Mouse (Mus musculus): ENCODE results near the gene Plekhf1. TPM values are rescaled to one million over a fixed set of nuclear protein-coding genes. Genes with fewer than 3 reads are reported as not detected.

The Plekhf1 gene
- total RNA-seq, 2 experiments from 2014 or later: 4.2 to 6.1 TPM

DNA sequence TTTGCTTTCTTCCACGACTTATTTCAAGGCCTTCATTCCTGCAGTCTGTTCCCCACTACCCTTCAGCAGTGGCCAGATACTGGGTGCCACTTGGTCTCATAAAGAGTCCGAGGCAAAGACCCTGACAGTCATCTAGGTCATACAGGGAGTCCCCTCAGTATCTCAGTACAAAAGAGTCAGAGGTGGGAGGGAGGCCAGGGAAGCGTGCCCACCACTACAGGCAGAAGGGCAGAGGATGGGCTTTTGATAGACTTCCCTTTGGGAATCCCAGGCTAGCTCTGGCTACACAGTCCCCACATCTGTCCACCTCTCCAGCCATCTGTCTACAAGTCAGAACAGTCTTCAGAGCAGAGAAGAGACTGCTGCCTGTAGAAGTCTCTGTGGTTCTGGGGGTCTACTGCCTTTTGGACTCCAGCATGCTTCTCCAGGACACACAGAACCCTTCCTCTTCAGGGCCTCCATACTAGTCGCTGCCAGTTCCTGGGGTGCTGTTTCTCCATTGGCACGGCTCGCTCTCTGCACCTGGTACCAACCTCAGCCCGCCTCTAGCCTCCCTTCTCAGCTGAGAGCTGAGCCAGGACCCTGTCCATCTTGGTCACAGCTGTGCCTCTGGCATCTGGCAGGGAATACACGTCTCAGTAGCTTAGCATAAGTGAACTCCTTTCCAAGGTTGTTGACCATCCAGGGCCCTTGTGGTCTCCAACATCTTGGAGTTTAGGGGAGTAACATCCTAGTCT is 9.0 kb downstream of the Plekhf1 start:
- DNase-seq: no peak

DNA sequence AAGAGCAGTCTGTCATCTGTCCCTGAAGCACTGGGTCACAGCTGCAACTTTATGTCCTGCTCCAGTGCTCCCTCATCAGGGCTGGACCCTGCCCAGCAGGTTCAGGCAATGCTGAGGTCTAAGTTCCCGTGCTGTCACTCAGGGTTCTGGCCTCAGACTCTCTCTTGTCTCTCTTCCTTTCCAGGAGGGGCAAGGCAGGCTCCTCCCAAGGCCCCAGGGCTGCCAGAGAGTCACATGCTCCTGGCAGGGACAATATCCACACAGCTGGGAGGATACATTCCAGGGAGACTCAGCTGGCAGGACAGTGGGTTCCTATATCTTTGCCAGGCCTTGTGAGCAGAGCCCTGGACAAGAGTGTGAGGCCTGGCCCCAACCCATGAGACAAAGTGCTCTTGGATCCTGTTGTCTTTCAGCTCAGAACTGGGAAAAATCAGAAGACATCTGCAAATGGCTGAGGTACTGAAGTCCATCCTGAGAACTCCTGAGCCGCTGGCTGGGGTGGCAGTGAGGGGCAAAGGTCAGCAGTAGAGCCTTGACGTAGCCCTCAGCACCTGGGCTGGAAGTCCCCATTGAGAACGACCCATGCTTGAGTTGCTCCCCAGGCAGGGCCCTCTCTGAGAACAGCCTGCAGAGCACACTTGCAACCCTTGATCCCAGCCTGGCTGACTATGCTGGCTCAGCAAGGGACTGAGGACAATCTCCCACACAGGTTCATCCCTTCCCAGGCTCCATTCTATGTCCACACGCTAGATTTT is 10.2 kb downstream of the Plekhf1 start:
- peak; percentile 89 for DNase-seq

DNA sequence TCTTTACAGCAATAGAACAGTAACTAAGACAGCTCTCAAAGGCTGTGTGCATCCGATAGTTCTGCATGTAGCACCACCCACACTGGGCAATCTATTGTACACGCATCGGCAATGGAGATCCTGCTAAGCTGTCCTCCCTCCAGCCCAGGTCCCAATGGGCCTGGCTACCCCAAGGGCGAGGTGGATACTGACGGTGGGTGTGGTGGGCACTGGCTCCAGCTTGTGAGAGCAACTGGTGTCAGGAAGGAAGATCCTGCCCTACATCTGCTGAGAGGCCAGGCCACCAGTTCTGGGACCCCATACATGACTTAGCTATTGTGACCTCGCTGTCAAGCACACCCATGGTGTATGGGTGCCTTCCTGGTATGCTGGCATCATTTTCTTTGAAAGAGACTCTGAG is 12.1 kb downstream of the Plekhf1 start:
- DNase-seq: no peak

DNA sequence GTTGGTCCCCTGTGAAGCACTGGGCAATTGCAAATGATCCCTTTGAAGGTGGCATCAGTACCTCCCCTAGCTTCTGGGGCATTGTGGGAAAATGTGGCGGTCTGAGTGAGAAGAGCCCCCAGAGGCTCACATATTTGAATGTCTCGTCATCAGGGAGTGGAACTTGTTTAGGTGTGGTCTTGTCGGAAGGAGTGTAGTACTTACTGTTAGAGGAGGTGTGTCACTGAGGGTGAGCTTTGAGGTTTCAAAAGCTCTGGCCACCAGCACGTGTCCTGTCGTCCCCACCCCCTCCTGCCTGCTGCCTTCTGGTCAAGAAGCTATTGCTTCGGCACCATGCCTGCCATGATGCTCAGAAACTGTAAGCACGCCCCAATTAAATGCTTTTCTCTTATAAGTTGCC is 12.5 kb downstream of the Plekhf1 start:
- no peak for DNase-seq

DNA sequence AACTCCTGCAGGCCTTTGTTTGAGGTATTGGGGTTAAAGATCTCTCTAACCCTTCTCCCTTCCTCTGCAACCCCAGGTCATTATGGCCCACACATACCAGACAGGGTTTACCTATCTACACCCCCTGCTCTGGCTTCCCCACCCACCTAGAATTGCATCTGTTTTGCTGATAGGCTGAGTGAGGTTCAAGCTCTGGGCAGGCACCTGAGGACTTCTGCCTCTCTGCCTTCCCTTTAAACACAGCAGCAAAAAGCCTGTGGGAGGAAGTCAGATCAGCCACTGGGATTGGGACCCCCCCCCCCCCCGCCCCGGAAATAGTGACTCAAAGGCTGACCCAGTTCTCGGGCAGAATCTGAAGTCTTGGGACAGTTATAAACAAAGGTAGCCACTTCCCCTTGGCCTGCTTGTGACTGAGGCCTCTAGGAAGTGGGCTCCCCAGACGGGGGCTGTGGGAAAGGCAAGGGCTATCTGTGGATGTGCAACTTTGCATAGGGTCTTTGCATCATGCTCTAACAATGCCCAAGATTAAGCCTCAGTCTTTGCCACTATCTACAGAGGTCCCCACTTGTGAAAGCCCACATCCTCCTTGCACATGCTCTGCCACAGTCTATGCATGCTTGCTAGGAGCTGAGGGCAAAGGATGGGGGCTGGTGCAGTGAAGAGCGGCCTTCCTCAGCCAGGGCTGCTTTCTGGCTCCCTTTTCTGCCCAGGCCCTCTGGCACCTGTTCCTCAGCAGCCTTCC is 13.2 kb downstream of the Plekhf1 start:
- no peak for DNase-seq

- peak; percentile 39 for DNase-seq
Observed at GRCm38 (mm10) chr7:38212651-38213062, 15.2 kb downstream of the Plekhf1 start.

GRCm38 (mm10) chr7:38209478-38210152 is 18.2 kb downstream of the Plekhf1 start:
- DNase-seq: peak; percentile 37

- DNase-seq: no peak
Observed at GRCm38 (mm10) chr7:38208969-38209368, 18.8 kb downstream of the Plekhf1 start.

DNA sequence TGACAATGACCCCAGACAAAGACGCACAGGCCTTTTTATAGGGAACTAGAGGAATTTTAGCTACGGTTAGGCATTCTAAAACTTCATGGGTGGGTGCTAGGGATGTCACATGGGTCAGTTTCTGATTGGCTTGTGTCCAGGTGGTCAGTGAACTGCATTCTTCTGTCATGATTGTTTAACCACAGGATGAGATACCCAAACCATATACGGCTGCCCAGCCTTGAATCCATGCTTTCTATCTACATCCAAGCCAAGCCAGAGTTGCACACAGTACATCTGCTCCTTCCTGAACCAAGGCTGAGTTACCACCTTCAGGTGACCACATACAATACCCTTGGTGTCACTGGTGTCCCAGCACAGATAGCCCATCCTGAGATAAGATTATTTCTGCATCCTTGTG is 21.3 kb downstream of the Plekhf1 start:
- no peak for DNase-seq

GRCm38 (mm10) chr7:38205801-38206200 is 22.0 kb downstream of the Plekhf1 start:
- no peak for DNase-seq

DNA sequence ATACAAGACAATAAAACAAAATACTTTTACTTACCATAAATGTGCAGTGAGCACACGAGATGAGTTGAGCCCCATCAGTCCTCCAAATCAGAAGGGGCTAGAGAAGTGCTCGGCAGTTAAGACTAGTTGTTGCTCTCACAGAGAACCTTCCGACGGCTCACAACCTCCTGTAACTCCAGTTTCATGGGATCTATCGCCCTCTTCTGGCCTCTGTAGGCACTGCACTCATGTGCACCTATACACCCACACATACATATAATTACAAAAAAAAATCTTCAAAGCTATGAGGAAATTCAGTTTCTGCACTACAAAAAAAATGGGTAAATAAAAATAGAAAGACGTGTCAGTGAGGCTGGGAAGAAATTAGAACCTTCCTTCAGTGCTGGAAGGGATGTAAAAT is 23.5 kb downstream of the Plekhf1 start:
- no peak for DNase-seq

GRCm38 (mm10) chr7:38201290-38201658 is 26.5 kb downstream of the Plekhf1 start:
- no peak for DNase-seq

DNA sequence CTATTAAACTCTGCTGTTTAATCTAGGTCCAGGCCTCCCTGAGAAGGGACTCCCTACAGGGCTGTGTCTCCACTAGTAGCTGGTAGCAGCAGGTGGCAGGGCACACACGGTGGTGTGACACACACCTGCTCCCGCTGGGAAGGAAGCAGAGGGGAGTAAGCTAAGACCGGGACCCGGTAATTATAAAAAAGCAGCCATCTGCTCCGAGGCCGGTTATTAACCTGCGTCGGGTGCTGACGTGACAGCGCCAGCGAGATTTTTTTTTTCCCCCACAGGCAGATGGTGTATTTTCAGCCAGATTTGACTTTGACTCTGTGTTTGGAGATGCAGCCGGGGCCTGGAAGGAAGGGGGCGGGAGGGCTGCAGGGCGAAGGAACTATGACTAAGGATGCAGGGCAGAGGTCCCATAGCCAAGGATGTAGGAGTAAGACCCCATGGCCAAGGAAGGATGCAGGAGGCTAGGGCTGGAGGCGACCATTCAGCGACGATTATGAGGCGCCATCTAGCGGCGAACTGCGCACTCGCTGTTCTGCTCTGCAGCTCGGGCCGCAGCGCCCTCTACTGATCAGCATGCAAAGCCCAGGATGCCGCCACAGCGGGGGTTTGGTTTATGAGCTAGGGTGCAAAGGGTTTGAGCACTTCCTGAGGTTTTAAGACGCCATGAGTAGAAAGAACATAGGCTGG is 27.1 kb downstream of the Plekhf1 start:
- peak; percentile 93 for DNase-seq

- DNase-seq: no peak
Observed at GRCm38 (mm10) chr7:38199907-38200605, 27.8 kb downstream of the Plekhf1 start.

- DNase-seq: no peak
Observed at GRCm38 (mm10) chr7:38191571-38191970, 36.2 kb downstream of the Plekhf1 start.

- DNase-seq: no peak
Observed at GRCm38 (mm10) chr7:38191146-38191545, 36.7 kb downstream of the Plekhf1 start.

DNA sequence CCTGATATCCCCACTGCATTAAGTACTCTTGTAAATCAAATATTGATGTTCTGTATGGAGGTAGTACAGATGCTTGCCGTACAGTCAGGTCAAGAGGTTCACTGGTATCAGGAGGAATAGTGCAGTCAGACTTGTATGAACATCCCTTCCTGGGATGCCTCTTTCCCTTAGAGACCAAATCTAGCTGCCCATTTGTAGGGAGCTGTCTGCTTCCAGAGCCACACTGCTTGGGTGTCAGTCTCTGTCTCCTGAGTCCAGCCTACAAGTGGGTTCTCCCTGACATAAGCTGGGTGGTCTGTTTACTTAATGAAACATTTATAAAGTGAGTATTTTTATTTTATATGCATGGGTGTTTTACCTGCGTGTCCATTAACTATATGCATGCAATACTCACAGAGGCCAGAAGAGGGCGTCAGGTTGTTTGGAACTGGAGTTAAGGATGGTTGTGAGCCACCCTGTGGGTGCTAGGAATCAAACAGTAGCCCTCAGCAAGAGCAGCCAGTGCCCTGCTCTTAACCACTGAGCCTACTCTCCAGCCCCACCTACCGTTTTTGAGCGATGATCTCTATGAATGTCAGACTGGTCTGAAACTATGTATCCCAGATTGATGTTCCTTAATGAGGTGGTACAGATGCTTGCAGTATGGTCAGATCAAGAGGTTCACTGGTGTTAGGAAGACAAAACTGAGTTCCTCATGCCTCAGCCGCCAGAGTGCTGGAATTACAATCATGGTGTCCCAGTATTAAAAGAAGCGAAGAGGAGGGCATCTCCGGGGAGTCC is 37.6 kb downstream of the Plekhf1 start:
- DNase-seq: no peak

GRCm38 (mm10) chr7:38189136-38189982 is 38.5 kb downstream of the Plekhf1 start:
- DNase-seq: no peak

DNA sequence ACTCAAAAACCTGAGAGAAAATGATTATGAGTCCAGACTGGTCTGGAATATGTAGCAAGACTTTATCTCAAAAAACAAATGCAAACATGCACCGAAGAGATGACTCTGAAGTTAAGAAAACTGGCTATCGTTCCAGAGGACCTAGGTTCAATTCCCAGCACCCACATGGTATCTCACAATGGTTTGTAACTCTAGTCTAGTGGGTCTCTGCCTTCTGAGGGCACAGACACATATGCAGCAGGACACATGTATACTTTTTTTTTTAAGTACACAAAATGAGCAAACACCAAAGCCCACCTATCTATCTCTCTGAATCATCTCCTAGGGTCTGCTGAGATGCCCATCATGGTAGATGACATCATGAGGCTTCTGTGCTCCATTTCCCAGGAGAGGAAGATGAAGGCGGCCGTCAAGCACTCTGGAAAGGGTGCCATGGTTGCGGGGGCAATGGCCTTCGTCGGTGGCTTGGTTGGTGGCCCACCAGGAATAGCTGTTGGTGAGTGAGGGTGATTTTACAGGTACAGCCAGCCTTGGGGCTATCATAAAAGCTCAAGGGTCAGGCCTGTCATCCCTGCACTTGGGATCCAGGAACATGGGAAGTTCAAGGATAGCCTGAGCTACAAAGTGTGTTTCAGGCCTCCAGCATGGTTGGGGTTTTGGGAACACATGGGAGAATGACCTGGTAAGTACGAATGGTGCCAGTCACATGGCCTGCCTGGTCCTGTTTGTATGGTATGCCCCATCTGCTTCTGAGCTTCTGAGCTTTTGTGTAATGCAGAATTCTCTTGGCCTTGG is 39.3 kb downstream of the Plekhf1 start:
- no peak for DNase-seq

Data from adrenal gland, postnatal 10 days (tissue).